Mouse (Mus musculus): ENCODE measurements around the gene Trnp1.

Trnp1 gene

DNA sequence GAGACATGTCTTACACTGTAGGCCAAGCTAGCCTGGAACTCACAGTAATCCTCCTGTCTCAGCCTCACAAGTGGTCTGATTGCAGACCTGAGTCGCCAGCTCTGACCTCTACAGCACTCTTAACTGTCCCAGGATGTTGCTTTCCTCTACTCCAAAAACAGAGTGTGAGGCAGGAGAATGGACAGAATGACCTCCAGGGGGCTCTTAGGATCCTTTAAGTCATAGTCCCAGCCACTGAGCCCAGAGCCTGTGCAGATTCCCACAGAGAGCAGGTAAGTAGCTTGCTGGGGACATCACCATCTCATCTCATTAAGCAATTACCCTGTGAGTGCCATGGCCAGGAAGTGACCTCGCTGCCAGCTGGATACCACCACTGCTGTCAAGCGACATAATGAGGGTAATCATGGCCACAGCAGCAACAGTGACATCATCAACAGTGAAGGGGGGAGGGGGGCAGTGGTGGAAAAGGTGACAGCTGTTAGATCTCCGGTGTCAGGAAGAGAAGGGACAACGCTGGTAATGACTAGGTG is 37.5 kb downstream of the Trnp1 start:
- no peak for DNase-seq (ENCODE audit: extremely low read depth, low read depth)

DNA sequence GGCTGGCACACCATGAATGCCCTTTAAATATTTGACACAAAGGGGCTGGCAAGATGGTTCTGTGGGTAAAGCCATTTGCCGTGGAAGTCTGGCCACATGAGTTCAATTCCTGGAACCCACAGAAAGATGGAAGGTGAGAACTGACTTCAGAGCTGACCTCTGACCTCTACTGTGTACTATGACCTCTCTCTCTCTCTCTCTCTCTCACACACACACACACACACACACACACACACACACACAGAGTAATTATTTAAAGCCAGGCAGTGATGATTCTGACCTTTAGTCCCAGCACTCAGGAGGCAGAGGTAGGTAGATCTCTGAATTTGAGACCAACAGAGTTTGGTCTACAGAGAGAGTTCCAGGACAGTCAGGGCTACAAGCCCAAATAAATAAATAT is 38.3 kb downstream of the Trnp1 start:
- DNase-seq (ENCODE audit: extremely low read depth, low read depth), result no peak

DNA sequence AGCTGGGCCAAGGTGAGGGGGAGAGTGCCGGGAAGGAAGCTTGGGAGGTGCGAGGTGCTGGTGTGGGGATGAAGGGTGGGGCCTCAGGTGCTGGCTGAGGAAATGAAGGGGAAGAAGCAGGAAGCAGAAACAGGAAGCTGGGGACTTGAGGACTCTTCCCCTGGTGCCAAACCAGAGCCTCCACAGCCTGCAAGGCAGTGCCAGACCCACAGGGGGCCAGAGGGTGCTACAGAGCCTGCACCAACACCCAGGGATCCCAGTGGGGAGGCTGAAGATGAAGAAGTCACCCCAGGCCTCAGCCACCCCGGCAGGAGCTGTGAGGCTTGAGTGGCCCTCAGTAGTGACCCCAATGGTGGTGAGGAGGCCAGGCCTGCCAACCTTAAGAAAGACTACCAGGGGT is 40.3 kb downstream of the Trnp1 start:
- DNase-seq (ENCODE audit: extremely low read depth, low read depth), result no peak

DNA sequence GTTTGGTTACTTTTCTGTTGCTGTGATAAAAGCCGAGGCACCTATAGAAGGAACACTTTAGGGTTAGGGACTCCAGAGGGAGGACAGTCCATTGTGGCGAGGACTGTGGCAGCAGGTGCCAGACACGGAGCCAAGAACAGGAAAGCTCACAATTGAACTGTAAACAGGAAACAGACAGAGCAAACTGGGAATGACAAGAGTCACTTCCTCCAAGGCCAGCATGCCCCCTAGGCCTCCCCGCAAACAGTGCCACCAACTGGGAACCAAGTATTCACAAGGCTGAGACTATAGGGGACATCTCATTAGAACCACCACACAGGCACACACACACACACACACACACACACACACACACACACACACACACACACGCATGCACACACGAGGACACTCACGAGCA is 45.9 kb downstream of the Trnp1 start:
- no peak for DNase-seq (ENCODE audit: extremely low read depth, low read depth)

DNA sequence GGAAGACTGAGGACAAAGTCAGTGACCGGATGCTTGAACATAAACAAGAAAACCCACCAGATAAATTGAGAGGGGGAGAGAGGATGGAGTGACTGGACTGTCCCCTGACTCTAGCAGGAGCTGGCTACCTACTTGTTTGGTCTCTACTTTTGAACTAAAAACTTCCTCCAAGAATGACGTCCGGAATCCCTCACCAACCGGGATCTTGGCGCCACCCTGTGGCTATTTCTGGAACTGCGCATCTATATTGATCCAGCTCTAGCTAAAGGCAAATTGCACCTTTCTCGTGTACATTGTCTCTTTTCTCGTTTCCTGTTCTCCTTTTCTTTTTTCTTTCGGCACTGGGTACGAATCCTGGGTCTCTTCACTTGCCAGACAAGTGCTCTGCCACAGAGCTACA is 46.8 kb downstream of the Trnp1 start:
- peak; percentile 52 for DNase-seq (ENCODE audit: extremely low read depth, low read depth)

DNA sequence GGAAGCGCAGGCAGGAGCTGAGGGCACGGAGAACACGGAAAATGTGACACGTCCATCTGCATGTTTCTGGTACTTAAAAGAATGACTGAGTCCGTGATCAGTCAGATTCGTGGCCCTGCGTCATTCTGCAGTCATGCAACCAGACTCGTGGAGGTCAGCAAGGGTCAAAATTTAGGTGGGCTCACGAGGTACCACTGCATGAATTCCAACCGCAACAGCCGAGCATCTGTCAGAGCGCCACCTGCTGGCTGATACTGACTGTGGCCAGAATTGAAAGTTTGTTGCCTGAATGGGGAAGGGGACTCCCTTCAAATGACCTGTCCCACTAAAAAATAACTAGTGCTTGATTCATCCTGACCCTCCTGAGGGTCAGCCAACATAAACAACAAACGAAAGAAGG is 48.6 kb downstream of the Trnp1 start:
- DNase-seq (ENCODE audit: extremely low read depth, low read depth), result no peak

DNA sequence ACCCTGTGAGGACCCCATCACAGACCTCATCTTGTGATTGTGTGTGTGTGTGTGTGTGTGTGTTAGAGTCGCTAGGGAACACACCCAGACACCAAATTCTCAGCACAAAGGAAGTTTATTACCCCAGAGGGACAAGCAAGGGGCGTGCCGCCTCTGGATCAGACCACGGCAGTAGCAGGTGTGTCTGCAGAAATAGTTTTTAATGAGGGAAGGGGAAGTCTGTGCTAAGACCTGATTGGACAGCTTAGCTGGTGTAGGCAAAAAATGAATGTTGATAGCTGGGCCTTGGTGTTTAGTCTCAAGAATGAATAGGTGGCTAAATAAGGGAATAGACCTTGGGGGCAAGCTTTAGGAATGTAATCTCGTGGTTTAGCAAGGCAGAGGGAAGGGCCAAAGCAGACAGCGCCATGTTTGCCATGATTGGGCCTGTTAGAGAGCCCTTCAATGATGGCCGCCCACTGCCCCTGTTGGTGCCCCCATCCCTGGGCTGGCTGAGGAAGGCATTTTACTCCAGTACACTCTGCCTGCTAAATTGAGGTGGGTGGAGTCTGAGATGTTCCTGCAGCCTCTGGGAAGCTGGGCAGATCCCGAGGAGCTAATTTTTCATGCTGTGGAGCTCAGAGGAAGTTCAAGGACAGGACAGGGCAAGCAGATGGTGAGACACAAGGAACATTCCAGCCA is 49.5 kb downstream of the Trnp1 start:
- no peak for DNase-seq (ENCODE audit: extremely low read depth, low read depth)

DNA sequence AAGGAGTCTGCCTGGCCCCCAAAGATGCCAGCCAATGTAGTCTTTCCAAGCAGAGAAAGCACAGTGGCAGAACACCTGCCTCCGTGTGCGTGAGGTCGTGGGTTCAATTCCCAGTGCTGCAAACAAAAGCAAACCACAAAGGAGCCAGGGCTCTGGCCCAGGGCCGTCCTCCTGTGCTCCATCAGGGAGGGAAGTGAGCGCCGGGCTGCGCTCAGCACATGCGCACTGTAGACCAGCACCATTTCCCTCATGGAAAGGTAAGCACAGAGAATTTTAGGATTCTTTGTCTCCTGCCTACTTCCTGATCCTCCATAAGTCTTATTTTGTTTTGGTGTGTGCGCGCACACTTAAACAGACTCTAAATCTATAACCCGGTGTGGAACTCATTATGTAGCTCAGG is 50.4 kb downstream of the Trnp1 start:
- no peak for DNase-seq (ENCODE audit: extremely low read depth, low read depth)

DNA sequence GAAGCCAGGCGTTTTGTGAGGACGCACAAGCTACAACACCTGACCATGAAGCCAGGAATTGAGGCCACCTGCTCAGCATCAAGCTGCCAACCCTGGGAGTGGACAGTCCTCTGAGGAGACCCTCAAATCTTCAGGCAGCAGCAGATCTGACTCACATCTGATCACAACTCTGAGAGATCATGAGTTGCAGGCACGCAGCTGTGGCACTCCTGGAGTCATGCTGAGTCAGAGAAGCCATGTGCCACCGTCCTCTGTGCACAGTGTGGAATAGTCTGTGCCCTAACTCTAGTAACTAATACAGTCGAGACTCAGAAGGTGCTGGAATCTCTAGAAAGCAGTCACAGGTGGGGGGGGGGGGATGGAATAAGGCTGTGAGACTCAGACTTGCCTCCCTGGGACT is 51.0 kb downstream of the Trnp1 start:
- DNase-seq (ENCODE audit: extremely low read depth, low read depth), result no peak

DNA sequence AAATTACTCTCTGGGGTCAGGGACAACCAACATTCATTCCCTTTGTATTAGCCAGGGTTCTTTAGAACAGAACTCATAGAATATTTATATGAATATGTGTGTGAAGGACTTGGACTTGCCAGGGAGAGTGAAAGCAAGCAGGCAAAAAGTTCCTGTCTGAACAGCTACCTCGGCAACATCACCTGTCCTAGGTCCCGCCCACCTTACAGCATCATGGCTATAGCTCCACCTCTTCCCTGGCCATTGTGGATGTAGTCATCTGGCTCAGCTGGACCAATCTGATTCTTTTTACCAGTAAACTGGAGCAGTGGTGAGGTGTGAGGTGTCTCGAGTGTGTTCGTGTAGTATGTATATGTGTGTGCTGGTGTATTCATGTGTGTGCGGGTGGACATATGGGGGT is 52.6 kb downstream of the Trnp1 start:
- DNase-seq (ENCODE audit: extremely low read depth, low read depth), result no peak

DNA sequence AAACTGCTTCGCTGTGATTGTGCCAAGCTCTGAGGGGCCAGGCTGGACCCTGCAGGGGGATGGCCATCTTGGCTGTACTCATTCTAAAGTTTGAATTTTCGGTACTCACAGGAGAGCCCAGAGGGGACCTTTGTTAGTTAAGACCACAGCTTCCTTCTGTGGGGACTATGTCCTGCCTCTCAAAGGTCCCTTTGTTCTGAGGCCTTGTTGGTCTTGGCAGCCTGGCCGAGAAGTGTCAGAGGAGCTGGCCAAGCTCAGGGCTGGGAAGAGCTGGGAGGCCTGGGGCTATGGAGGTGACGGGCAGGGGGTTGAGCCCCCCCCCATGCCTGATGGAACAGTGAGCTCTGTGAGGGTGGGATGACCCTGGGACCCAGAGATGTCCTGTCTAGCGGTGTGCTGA is 55.3 kb downstream of the Trnp1 start:
- no peak for DNase-seq (ENCODE audit: extremely low read depth, low read depth)

DNA sequence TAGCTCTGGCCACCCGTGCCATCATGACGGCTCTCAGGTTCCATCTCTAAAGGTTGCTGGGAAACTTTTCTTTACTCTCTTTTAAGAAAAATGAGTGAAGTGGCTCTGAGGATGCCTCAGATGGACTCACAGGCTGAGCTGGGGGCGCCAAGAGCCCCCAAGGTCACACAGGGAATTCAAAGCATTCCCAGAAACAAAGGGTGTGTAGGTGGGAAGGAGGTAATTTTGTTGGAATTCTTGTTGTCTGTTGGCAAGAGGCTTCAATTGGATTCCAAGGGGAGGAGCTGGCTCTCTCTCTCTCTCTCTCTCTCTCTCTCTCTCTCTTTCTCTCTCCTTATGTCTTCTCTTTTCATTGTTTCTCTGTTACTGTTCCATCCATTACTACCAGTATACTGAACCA is 56.2 kb downstream of the Trnp1 start:
- DNase-seq (ENCODE audit: extremely low read depth, low read depth), result no peak
